Mouse (Mus musculus): Measurements from ENCODE around the gene Isl2.

The Isl2 gene

GRCm38 (mm10) chr9:55544861-55545555 is 6.5 kb downstream of the Isl2 start:
- in situ Hi-C loops (cut with MboI; ENCODE audit: low pct_unique_long_range_greater_than_20kb in 1 of 2, low sequenced_read_pairs in 2 of 2, unreplicated experiment in 1 of 2): loop anchor here in 1 of 2 experiments (25.0 kb wide), 1 partner anchor 367 kb away; no protein-coding TSS in a partner anchor

- in situ Hi-C loops (cut with MboI; ENCODE audit: low pct_unique_long_range_greater_than_20kb in 1 of 2, low sequenced_read_pairs in 2 of 2, unreplicated experiment in 1 of 2): loop anchor here in 1 of 2 experiments (25.0 kb wide), 1 partner anchor 367 kb away; no protein-coding TSS in a partner anchor
These were observed 7.2 kb downstream of the Isl2 start for GRCm38 (mm10) chr9:55545556-55546175.

- in situ Hi-C loops (cut with MboI; ENCODE audit: low pct_unique_long_range_greater_than_20kb in 1 of 2, low sequenced_read_pairs in 2 of 2, unreplicated experiment in 1 of 2): loop anchor here in 1 of 2 experiments (25.0 kb wide), 1 partner anchor 366 kb away; no protein-coding TSS in a partner anchor
These were observed 7.9 kb downstream of the Isl2 start for GRCm38 (mm10) chr9:55546176-55547010.

- in situ Hi-C loops (cut with MboI; ENCODE audit: low pct_unique_long_range_greater_than_20kb in 1 of 2, low sequenced_read_pairs in 2 of 2, unreplicated experiment in 1 of 2): loop anchor here in 1 of 2 experiments (25.0 kb wide), 1 partner anchor 363 kb away; no protein-coding TSS in a partner anchor
These were observed 10.4 kb downstream of the Isl2 start for GRCm38 (mm10) chr9:55548871-55549270.

DNA sequence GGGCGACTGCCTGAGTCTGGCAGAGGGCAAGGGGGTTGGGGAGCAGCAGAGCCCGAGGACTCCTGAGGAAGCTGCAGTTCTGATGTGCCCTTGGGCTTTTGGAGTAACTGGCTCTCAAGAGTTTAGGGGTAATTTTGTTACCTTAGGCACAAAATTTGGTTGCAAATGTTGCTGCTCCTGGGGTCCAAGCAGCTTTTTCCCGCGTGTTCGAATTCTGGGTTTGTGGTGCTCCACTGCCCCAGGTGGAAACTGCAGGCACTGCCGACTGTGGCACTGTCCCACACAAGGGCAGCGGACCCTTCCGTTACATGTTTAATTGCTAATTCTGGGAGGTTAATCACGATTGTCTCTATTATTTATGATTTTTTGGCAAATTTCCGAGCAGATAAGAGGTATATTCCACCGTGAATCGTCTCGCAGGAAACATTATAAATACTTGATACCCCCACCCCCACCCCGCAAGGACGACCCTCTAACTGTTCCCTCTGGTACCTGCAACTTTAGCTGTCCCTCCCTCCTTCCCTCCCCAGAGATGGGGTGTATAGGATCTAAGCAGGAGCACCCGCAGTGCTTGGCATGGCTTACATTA is 10.9 kb downstream of the Isl2 start:
- in situ Hi-C loops (cut with MboI; ENCODE audit: low pct_unique_long_range_greater_than_20kb in 1 of 2, low sequenced_read_pairs in 2 of 2, unreplicated experiment in 1 of 2): loop anchor here in 1 of 2 experiments (25.0 kb wide), 1 partner anchor 363 kb away; no protein-coding TSS in a partner anchor

- in situ Hi-C loops (cut with MboI; ENCODE audit: low pct_unique_long_range_greater_than_20kb in 1 of 2, low sequenced_read_pairs in 2 of 2, unreplicated experiment in 1 of 2): no loop called here
These were observed 16.5 kb downstream of the Isl2 start for GRCm38 (mm10) chr9:55554986-55555385.

DNA sequence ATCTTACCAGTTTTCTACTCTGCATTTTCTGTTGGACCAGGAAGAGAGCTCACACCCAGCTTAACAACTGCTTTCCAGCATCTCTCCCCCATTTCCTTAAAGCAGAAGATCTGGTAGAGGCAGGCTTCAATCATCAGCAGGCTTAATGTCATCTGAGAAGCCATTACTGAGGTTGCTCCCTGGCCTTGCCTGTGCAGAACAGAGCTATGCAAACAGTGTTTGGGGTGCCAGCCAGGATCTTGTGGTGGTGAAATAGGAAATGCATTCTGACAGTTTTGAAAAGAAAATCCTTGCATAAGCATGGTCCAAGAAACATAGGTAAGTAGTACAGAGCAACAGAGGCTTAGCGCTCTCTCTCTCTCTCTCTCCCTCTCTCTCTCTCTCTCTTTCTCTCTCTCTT is 22.5 kb downstream of the Isl2 start:
- in situ Hi-C loops (cut with MboI; ENCODE audit: low pct_unique_long_range_greater_than_20kb in 1 of 2, low sequenced_read_pairs in 2 of 2, unreplicated experiment in 1 of 2): no loop called here

GRCm38 (mm10) chr9:55568466-55569159 is 30.1 kb downstream of the Isl2 start:
- in situ Hi-C loops (cut with MboI; ENCODE audit: low pct_unique_long_range_greater_than_20kb in 1 of 2, low sequenced_read_pairs in 2 of 2, unreplicated experiment in 1 of 2): no loop called here

GRCm38 (mm10) chr9:55571071-55571470 is 32.6 kb downstream of the Isl2 start:
- in situ Hi-C loops (cut with MboI; ENCODE audit: low pct_unique_long_range_greater_than_20kb in 1 of 2, low sequenced_read_pairs in 2 of 2, unreplicated experiment in 1 of 2): no loop called here

DNA sequence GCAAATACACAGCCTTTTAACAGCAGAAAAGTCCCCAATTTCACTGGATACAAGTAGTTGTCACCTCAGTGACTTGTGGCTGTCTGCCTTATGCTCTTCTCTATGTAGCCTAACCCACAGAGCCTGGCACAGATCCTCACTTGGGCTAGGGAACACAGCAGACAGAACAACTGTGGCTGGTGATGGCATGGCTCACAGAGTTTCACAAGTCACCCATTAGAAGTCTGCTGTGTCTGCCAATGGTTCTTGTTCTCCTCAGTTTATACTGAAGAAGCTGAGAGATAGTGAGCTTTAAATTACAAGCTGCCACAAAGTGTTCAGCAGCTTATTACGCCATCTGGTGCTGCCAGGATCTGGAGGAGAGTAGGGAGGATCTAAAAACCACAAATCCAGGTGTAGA is 38.1 kb downstream of the Isl2 start:
- in situ Hi-C loops (cut with MboI; ENCODE audit: low pct_unique_long_range_greater_than_20kb in 1 of 2, low sequenced_read_pairs in 2 of 2, unreplicated experiment in 1 of 2): no loop called here

DNA sequence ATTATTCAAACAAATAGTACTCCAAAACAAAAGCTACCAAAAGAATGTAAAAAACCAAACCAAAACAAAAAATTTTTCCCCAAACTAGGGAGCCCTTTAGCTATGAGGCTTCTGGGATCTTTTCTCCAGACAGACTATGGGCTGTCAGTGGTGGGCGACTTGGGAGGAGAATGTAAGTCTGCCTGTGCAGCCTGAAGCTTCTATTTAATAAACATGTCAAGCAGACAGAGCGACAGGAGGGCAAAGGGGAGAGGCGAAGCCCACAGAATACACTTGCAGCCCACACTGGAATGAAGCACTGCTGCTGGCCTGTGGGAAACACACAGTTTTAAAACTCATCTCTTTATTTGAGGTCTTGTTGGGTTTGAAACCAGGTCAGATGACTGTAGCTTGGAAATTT is 42.9 kb downstream of the Isl2 start:
- in situ Hi-C loops (cut with MboI; ENCODE audit: low pct_unique_long_range_greater_than_20kb in 1 of 2, low sequenced_read_pairs in 2 of 2, unreplicated experiment in 1 of 2): no loop called here

DNA sequence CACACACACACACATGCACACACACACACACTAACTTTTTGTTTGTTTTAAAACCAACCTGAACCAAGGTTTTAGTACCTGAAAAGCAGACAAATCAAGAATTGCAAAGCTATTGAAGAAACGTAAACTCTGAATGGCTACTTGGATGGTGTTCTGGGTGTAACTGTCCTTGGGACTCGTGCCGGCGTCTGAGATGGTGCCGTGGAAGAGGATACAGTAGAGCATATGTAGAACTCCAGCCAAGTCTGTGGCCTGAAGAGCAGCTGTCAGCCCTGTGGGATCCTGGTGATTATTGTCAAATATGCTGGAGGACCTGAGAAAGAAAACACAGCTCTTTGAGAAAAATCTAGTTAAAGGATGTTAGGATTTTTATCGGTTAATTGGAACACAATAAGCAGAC is 47.7 kb downstream of the Isl2 start:
- in situ Hi-C loops (cut with MboI; ENCODE audit: low pct_unique_long_range_greater_than_20kb in 1 of 2, low sequenced_read_pairs in 2 of 2, unreplicated experiment in 1 of 2): no loop called here

Data from mouse embryonic stem cell (cell line).